Mouse (Mus musculus): ENCODE measurements around the gene Tagap1.
"Not testable (repeated sequence)": the region's sequence is repeated elsewhere in the genome, so short reads cannot be mapped to it uniquely, and the experiment has no call there.

DNA sequence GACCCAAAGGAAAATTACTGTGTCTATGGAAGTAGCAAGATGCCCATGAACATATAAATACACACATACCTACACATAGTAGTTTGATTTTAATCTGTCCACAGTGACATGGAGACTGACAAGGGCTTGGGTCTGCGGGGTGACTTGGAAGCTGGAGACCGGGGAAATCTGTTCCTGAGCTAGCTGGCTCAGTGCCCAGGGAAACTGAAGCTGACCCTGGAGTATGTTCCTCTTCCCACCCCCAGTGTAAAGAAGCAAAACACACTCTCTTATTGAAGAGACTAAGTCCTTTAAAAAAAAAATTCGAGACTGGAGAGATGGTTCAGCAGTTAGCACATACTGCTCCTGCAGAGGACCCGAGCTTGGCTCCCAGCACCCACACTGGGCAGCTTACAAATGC is 2.0 kb upstream of the Tagap1 start:
- not testable (repeated sequence) for TF ChIP-seq CTCF (IDR thresholded peaks at IDR 0.05; ENCODE audit: borderline replicate concordance, extremely low read depth, insufficient read depth, insufficient read length); POLR2A (IDR thresholded peaks at IDR 0.05; ENCODE audit: borderline replicate concordance, extremely low read depth, insufficient read depth, insufficient read length, poor library complexity, severe bottlenecking)

All from brain, embryonic 14.5 days (tissue).